Mouse (Mus musculus) C2C12 (cell line): ENCODE measurements around the gene Cd70.

Experiments
- CEBPB ChIP-seq: IDR thresholded peaks from one replicate; pipeline ENCODE4 v1.6.1; 2011; ENCODE audit warnings: low read depth, mild to moderate bottlenecking, control low read depth, moderate library complexity
- CTCF ChIP-seq: IDR thresholded peaks from one replicate; pipeline ENCODE4 v1.5.1; 2011; ENCODE audit not compliant: control insufficient read depth, insufficient read depth, insufficient read length
- FOSL1 ChIP-seq: IDR thresholded peaks from one replicate; pipeline ENCODE4 v1.8.0; 2011; ENCODE audit warnings: mild to moderate bottlenecking, low read length; ENCODE audit not compliant: poor library complexity, insufficient read depth, severe bottlenecking
- MYOG ChIP-seq: IDR thresholded peaks from one replicate; pipeline ENCODE4 v1.6.1; 2011; ENCODE audit not compliant: control insufficient read depth, insufficient read length; ENCODE audit errors: extremely low read depth
- USF1 ChIP-seq: IDR thresholded peaks from one replicate; pipeline ENCODE4 v1.6.1; 2011; ENCODE audit warnings: low read depth, mild to moderate bottlenecking, control low read depth, moderate library complexity

- TF ChIP-seq CTCF (no peak), CEBPB (no peak), USF1 (no peak), FOSL1 (no peak), MYOG (no peak)
These were observed 45.9 kb upstream of the Cd70 start for GRCm38 (mm10) chr17:57195326-57196010.
